Mouse (Mus musculus) lung, postnatal 10 days (tissue): ENCODE data around the gene Gm42906.
A peak's percentile ranks its signal among the peaks of the same experiment; 100 is the strongest.

Source experiments
- DNase-seq: peaks from one replicate; pipeline ENCODE4 v3.0.0; 2021

Gm42906 gene

GRCm38 (mm10) chr5:151393821-151394662, 33.9 kb downstream of the Gm42906 start:
- peak; percentile 48 for DNase-seq

- no peak for DNase-seq
Observed at GRCm38 (mm10) chr5:151389827-151390226, 38.1 kb downstream of the Gm42906 start.

- DNase-seq: no peak
Observed at GRCm38 (mm10) chr5:151379896-151380295, 48.1 kb downstream of the Gm42906 start.

- DNase-seq: no peak
Observed at GRCm38 (mm10) chr5:151379210-151379609, 48.8 kb downstream of the Gm42906 start.

GRCm38 (mm10) chr5:151376931-151377330, 51.0 kb downstream of the Gm42906 start:
- no peak for DNase-seq

GRCm38 (mm10) chr5:151374825-151375224, 53.1 kb downstream of the Gm42906 start:
- no peak for DNase-seq

GRCm38 (mm10) chr5:151371130-151371529, 56.8 kb downstream of the Gm42906 start:
- DNase-seq: no peak

- peak; percentile 3 for DNase-seq
Observed at GRCm38 (mm10) chr5:151369306-151369721, 58.6 kb downstream of the Gm42906 start.

- peak; percentile 100 for DNase-seq
Observed at GRCm38 (mm10) chr5:151368395-151369190, 59.4 kb downstream of the Gm42906 start.

GRCm38 (mm10) chr5:151367881-151368394, 60.0 kb downstream of the Gm42906 start:
- DNase-seq: peak; percentile 77

- DNase-seq: no peak
Observed at GRCm38 (mm10) chr5:151367317-151367716, 60.6 kb downstream of the Gm42906 start.

- no peak for DNase-seq
Observed at GRCm38 (mm10) chr5:151363343-151364000, 64.5 kb downstream of the Gm42906 start.

- no peak for DNase-seq
Observed at GRCm38 (mm10) chr5:151349616-151350015, 78.3 kb downstream of the Gm42906 start.

GRCm38 (mm10) chr5:151348418-151348817, 79.5 kb downstream of the Gm42906 start:
- no peak for DNase-seq

- DNase-seq: peak; percentile 34
Observed at GRCm38 (mm10) chr5:151346626-151347025, 81.3 kb downstream of the Gm42906 start.

GRCm38 (mm10) chr5:151344737-151345136, 83.2 kb downstream of the Gm42906 start:
- DNase-seq: no peak

GRCm38 (mm10) chr5:151333686-151334085, 94.3 kb downstream of the Gm42906 start:
- DNase-seq: no peak

GRCm38 (mm10) chr5:151333191-151333594, 94.8 kb downstream of the Gm42906 start:
- no peak for DNase-seq

- peak; percentile 24 for DNase-seq
Observed at GRCm38 (mm10) chr5:151315804-151316597, 112.0 kb downstream of the Gm42906 start.

- DNase-seq: peak; percentile 18
Observed at GRCm38 (mm10) chr5:151300286-151300685, 127.7 kb downstream of the Gm42906 start.

- peak; percentile 56 for DNase-seq
Observed at GRCm38 (mm10) chr5:151299576-151299975, 128.4 kb downstream of the Gm42906 start.

- no peak for DNase-seq
Observed at GRCm38 (mm10) chr5:151298371-151298770, 129.6 kb downstream of the Gm42906 start.
